Mouse (Mus musculus) T-cell, adult 2 months (primary cell): ENCODE data around the gene Poc1b.

Experiments used
- DNase-seq: peaks from one replicate; pipeline ENCODE4 v3.0.0; 2022; ENCODE audit warnings: low spot score

The Poc1b gene

DNA sequence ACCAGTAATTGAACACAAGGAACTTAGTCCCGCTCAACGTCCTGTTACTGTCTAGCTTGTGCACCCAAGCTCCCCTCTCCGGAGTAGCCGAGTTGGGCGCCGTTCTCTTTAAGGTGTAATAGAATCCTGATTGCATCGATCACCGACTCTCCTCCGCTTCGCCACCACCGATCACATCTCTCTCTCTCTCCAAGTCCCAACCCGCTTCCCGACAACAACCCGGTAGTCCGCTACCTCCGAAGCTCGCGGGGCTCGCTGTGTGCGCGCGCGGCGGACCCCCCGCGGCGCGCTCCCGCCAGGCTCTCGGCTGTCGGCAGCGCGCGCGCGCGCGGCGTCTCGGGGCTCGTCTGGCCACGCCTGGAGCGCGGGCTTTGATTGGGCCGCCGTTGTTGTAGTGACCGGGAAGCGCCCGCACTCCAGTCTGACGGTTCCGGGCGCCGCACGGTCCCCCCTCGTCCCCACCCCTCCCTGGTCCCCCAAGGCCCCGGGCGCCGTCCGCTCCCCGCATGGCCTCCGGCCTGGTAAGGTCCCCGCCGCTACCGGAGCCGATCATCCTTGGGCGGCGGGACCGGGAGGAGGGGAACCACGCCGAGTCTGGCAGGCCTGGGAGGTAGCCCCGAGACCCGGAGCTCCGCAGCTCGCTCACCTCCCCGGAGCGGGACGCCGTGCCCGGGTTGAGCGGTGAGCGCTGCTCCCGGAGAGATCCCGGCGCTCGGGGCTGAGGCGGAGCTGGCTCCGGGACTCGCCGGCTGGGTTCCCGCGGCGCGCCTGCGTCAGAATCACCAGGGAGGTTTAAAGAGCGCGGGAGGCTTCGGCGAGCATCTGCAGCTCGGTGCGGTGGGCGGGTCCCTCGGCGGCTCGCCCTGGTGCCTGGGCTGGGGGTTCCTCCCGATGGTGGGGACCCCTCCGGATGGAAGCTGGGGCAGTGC lies at the start of gene Poc1b:
Poc1b (plus strand) TSS at position 334 of the 929 bp plus-strand sequence.
- peak; percentile 74 for DNase-seq

DNA sequence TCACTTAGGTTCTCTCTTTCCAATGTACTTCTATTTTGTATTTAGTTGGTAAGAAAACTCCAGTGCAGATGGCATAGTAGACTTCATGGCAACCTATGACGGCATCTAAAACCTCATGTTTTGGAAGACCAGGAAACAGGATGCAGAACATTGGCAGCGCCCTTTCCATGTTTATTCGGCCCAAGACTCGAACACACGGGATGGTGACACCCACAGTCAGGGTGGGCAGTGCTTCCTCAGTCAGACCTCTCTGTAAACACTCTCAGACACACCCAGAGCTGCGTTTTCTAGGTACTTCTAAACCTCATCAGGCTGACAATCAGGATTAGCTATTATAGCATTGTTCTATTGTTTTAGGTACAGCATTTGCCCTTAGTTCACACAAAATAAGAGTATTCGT lies 46.2 kb upstream of the Poc1b start:
- DNase-seq, result no peak

DNA sequence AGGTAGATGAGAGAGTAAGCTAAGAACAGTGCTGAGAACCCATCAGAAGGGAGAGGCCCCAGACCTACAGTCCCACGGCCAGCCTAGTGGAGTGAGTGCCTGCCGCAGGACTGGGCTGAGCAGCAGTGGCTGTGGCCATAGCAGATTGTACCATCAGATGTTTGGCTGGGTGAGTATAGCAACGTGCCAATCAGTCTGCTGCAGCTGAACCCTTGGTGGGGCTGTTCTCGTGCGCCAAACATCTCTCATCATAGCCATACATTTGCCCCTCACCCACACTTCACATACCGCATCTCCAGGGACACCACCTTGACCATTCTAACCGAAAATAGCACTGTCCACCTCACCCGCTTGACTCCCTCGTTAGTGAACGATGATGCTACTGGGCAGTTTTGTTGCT lies 45.4 kb upstream of the Poc1b start:
- no peak for DNase-seq

DNA sequence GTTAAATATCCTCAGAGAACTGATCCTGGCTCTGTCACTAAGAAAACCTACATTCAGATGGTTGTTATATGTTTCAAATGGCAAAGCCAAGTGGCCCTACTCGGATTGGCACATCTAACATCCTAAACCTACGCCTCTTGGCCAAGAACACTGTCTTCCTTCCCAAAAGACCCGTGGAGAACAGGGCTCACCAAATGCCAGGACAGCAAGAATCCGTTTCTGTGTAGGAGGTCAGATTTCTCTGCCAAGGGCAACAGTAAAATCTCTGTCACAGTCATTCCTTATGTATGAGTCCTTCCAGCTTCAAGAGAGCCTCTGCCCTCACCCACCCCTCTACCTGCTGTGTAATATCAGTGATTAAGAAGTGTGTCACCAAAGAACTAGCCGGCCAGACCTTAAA lies 44.3 kb upstream of the Poc1b start:
- no peak for DNase-seq

DNA sequence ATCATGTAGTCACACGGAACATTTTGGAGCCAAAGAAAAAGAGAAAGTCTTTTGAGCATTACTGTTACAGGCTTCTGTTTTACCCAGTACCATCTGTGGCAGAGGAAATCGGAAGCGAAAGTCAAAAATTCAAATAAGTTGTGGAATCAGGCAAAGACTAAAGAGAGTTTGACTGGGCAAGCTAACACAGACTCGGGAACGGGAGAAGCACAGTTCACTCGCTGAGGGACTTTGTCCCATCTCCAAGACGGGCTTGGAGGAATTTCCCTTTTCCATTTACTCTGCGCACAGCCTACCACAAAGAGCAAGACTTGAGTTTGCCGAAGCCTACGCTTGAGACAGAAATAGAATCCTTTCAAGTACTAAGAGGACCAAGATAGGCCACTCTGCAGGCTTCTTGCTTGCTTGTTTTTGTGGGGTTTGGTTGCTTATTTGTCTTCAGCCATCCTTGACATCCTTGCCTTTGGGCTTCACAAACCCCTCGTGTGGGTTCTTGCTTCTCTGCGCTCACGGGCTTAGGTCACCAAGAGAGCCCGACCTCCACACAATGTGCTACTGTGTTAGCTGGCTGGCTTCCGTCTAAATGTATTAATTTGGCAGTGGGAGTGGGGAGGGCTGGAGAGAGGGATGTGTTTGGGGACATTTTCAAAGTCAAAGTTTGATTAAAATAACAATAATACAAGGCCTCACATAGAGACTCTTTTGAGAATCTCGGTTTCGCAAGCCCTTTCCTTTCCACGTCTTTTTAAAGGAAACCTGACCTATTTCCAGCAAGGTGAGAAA lies 30.5 kb upstream of the Poc1b start:
- no peak for DNase-seq

DNA sequence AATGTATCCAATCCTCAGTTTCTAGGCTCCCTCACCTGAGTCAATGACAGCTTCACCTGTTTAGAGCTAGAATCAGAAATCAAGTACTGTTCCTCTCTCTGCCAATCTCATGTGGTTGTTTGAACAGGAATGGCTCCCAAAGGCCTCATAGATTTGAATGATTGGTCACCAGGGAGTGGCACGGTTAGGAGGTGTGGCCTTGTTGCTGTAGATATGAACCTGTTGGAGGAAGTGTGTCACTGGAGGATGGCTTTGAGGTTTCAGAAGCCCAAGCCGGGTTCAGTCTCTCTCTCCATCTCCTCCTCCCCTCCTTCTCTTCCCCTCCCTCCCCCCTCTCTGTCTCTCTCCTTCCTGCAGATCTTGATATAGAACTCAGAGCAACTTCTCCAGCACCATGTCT lies 28.2 kb upstream of the Poc1b start:
- no peak for DNase-seq

DNA sequence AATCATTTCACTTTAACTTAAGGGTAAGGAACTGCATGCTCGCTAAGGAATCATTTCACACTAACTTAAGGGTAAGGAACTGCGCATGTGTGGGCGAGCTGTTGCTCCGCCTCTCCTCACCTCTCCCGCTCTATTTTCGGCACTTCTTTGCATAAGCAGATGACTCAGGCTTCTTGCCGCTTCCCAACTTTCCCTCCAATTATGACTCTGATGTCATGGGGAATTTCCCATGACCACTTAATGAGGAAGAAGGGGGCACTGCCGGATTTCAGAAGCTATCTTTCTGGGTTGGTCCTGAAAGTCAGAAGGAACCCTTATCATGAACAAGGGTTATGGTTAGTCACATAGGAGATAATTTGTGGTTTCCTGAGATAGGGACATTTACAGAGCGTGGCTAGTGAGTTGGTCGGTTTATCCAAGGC lies 25.3 kb upstream of the Poc1b start:
- no peak for DNase-seq

DNA sequence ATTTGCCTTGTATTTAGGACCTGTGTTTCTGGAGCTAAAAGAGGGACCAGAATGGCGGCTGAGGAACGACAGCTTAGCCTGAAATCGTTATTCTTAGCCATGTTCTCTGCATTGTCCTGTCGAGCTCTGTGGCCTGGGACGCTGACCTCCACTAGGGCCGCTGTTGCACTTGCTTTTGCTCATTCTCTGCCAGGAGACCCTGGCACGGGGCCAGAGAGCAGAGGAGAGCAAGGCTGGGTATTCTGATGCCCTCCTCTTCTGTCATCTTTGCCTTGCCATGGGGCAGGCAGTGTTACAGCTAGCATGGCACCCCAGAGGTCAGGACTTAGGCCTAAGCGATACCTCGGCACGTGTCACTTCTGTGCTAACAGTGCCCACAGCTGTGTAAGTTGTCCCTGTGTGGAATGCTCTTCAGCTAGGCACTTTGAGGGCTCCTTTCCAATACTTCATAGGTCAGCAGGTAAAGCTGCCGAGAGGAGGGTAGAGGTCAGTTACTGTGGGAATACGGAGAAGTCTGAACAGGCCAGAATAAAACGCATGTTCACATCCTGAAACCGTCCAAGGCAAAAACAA lies 23.3 kb upstream of the Poc1b start:
- no peak for DNase-seq

DNA sequence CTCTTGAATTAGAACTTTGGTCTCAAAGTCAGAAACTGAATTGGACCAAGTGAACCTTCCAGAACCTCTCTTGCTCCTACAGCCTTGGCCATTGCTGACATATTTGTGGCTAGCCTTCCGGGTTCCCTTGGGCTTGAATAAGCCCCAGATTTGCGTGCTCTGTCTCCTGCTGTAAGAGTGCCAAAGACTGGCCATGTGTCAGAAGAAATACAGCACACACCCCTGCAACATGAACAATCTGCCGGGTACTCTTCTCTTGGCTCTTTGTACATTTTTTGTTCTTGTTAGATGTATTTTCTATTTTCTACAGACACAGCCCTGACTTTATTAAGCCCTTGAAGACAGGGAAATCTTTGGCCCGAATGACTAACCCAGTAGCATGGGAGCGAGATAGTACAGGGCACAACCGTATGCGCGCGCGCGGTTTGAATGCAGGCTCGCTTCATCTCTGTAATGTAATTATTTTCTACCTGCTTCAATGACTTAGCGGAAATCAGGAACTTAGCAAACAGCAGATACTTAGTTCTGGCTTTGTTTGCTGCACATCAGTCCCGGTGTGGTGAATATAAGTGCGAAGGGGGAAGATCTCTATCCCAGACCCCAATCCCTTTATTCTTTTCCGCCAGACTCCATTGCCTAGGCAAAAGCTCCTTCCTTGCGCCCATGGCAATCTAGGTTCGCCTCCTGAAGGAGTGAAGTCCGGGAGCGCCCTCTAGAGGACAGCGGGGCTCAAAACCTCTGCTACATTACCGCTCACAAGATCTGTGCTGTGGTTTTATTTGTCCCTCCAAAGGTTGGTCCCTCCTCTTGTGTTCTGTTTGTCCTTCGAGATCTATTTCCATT lies 22.2 kb upstream of the Poc1b start:
- DNase-seq, result peak; percentile 64

DNA sequence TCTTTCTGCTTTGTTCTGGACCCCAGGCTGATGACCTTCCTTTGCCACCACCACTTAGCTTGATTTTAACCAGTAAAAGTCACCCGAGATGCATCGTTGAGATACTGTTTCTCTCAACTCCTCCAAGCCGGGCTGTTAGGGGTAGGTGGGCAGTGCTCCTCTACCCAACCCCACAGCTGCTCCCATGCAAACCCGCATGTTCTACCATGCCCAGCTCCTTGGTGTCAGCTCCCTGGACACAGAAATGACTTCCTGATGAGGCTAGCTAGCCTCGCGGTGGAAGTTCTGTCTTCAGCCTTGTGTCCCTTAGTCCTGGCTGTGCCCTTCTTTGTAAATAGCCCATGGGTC lies 21.6 kb upstream of the Poc1b start:
- DNase-seq, result no peak

DNA sequence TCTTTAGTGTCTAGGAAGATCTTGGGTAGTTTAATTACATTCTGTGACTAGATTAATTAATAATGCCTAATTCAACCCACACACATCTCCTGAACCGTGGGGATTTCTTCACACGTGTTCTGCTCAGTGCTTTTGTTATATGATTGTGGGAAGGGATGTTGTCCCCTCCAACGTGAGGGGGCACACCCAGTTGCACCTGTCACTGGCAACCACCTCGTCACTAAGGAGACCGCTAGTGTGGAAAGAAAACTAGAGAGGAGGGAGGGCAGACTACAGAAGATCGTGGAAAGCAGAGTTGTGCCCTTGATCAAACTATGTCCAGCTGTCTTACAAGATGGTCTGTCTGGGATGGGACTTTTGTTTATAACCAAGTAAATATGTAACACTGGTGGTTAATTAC lies 20.8 kb upstream of the Poc1b start:
- DNase-seq, result no peak

DNA sequence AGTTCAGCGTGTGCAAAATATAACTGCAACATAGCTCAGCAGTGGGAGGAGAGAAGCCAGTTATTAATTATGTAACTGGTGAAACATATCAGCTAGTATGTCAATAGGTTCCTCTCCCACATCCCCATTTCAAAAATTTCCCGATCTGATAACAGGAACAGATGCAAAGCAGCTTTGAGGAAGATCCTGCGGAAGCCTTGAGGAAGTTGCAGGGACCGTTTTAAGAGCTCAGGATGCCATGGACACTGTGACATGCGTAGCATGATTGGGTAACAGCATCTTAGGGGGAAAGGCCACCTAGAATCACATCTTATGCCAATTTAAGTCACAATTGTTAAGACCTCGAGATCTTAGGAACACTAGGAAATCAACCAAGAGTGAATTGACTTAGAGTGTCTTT lies 16.9 kb upstream of the Poc1b start:
- DNase-seq, result no peak

DNA sequence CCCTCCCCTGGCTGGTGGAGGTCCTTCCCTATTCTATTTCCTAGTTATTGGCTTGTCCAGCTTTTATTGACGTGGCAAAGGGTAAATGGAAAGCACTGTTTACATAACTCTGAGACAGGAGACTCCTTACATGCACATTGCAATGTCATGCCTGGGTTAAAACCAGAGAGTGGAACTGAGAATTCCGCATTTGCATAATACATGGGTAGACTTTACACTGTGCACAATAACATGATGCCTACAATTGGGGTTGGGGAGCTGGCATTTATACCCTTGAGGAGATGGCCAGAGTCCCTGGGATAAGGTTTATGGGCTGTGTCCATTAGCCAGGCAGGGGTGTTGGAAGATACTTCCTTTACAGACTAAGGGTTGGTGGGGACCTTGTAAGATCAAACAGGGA lies 13.5 kb upstream of the Poc1b start:
- DNase-seq, result no peak

DNA sequence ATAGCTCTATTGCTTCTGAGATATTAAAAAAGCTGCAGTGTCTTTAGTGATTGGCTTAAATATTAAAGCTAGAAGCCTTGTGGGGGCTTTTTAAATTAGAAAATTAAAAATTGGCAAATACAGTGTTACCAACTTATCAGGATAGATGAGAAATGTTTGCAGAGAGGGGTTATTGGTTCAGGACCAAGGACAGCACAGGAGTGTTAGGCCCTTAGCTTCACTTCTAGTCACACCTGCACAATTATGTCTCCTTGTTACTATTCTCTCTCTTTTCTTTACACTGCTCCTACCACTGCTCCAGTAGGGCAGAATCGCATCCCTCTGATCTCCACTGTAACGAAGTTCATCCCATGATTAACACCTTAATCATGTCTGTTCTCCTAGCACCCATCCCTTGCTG lies 11.7 kb upstream of the Poc1b start:
- no peak for DNase-seq

DNA sequence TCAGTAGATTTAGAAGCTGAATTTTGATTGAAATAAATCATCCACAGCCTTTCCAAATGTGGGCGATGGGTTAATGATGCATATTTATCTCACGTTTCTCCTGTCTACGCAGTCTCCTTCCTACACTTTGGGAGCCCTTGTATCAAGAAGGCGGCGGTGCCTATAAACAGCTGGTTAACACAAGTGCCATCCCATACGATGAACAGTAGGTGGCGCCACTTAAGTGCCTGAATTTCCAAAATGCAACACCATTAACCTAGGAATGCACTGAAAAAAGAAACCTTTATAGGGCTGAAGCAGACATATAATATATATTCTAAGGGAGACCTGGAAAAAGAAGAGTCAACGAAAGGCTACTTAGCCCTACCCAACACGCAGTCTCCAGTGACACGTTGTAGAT lies 9.5 kb upstream of the Poc1b start:
- DNase-seq, result peak; percentile 65

DNA sequence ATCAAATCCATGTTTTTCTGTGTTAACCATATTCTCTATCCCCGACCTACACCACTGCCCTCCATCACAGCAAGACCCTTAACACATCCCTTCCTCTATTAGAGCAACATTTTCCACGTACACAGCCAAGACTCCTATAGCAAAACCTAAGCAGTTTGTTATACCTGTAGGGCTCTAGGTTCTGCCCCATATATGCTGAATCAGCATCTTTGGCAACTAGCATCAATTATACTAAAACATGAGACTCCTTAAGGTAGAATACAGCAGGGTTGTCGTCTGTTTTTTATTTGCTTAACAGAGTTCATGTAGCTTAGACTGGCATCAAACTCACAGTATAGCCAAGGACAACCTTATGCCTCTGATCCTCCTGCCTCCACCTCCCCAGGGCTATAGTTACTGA lies 1.3 kb upstream of the Poc1b start:
- no peak for DNase-seq

DNA sequence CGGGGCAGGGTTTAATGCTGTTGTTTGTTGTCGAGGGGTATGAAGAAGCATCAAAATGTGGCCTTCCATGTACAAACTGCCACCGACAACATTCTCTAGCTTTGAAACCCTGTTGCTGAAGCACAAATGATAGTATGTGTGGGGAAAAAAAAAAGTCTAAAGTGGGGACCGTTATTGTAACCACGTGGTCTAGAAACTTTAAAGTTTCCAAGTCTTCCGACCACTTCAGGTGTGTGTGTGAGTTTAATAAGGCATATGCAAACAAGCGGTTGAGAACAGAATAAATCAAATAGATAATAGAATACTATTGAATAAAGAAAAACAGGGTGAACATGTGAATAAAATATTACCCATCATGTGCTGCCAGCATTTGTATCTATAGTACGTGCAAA lies 529 bp upstream of the Poc1b start:
- no peak for DNase-seq

DNA sequence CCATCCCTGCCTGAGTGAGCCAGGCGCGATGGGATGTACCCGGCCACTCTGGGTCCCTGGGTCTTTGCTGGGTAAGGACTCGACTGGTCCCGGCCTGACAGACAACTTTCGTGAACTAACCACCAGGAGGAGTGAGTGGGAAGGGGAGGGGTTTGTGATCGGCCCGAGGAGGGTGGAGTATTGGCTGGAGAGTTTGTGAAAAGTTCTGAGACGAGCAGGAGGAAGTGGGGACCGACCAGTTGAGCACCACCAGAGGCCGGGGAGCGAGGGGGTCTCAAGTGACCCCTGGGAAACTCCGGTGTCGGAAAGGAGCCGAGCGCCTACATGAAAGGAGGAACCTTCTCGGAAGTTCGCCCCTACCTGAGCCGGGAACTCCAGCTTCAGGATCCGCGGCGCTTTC lies 1.1 kb downstream of the Poc1b start, which contains the start of gene Galnt4:
Galnt4 (plus strand) TSS at position 196 of the 400 bp plus-strand sequence.
- peak; percentile 83 for DNase-seq

DNA sequence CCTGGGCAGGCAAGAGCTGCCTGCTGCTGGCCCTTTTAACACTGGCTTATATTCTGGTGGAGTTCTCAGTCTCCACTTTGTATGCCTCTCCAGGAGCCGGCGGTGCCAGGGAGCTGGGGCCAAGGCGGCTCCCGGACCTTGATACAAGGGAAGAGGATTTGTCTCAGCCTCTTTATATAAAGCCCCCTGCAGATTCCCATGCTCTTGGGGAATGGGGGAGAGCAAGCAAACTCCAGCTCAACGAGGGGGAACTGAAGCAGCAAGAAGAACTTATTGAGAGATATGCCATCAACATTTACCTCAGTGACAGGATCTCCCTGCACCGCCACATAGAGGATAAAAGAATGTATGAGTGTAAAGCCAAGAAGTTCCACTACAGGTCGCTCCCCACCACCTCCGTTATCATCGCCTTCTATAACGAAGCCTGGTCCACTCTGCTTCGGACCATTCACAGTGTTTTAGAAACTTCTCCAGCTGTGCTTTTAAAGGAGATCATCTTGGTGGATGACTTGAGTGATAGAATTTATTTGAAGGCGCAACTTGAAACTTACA lies 1.7 kb downstream of the Poc1b start:
- peak; percentile 27 for DNase-seq

DNA sequence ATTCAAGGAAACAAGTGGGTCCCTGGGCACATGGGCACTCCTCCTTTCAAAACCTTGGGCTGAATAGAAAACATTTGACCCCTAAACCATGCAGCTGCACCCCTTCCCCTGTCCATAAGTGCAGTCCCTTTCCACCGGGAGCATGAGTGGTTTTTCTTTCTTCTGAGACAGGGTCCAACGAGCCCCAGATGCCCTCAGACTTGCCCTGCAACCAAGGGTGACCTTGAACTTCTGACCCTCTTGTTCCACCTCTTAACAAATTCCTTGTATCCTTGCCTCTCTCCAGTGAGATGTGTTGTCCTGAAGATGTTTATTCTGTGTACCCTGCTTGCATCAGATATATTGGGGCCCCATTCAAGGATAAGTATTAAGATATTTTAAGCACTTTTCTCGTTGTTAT lies 6.7 kb downstream of the Poc1b start:
- DNase-seq, result no peak

DNA sequence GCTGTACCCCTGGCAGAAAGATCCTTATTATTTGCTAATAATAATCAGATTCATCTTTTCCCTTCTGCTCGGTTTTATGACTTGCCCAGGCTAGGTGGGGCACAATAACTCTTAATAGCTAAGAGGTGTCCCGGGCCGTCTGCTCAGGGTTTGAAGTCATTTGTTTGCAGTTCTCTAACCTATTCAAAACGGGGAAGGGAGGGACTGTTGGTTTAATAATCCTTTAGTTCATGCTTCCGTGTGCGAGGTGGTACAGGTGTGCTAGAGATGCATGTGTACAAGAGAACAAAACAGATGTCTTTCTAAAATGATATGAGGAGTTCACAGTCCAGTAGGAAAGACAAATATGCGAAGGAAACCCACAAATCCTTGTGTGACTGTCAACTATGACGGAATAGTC lies 7.5 kb downstream of the Poc1b start:
- DNase-seq, result no peak
